ENCODE assay signal across 15 mouse cellular contexts in the genomic region with DNA sequence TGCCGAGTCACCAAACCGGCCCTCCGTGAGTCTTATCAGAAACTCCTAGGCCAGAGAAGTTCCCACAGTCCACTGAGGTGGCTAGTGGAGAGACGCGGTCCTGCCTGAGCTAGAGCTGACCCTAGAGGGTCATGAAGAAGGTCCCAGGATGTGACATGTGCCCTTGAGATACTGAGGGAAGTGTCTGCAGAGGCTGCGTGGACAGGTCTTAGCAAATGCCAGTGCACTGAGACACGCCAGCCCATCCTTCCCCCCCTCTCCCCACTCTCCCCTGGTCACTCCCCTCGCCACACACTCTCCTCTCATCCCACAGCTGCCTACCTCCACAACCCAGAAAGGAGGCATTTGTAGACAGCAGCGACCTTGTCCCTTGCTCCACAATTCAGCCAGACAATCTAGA.
DNase-seq lines count a peak whose midpoint lies in the region; ATAC-seq and TF ChIP-seq lines count a peak whose summit lies in the region.
"Had no signal": no experiment of that assay in that cellular context is flagged by ENCODE, and none has a peak within 500 bp of the region (broad histone marks: within the 10 kb centered on the region; RNA-seq: fewer than 3 reads in every experiment).

No protein-coding gene starts in this region.

- H3K79me2 ChIP-seq in heart, adult 2 months (replicated peaks; ENCODE audit: control insufficient read depth, insufficient read depth, low read length) = no peaks in the 10 kb centered on the region

- peaks cover 36% of the 10 kb centered on the region for H3K4me1 ChIP-seq in heart, adult 2 months (ENCODE audit: control insufficient read depth, insufficient read depth, low read length)
- H3K4me1 ChIP-seq in heart, embryonic 11.5 days (ENCODE audit: control insufficient read depth, insufficient read depth, low read length) = peaks cover 53% of the 10 kb centered on the region
- H3K4me1 ChIP-seq in kidney, embryonic 14.5 days (ENCODE audit: control insufficient read depth, insufficient read depth, low read length) = peaks cover 56% of the 10 kb centered on the region
- H3K4me1 ChIP-seq in lung, embryonic 16.5 days (replicated peaks; ENCODE audit: control insufficient read depth, insufficient read depth, low read length) = peaks cover 58% of the 10 kb centered on the region
- peaks cover 59% of the 10 kb centered on the region for H3K4me1 ChIP-seq in stomach, embryonic 15.5 days

- 81% methylated on average over 9 of the region's 9 CpGs for WGBS in heart, adult 2 months
- 37% methylated on average over 9 of the region's 9 CpGs for WGBS in heart, embryonic 11.5 days (ENCODE audit: insufficient replicate concordance)
- 71% methylated on average over 9 of the region's 9 CpGs for WGBS in kidney, embryonic 14.5 days
- 29% methylated on average over 9 of the region's 9 CpGs for WGBS in lung, embryonic 16.5 days
- 52% methylated on average over 9 of the region's 9 CpGs for WGBS in stomach, embryonic 15.5 days

- H3K9ac ChIP-seq in heart, adult 2 months (ENCODE audit: low read depth, low read length) = peak overlapping the region; percentile 15
- H3K9ac ChIP-seq in heart, embryonic 11.5 days (ENCODE audit: low read depth, low read length) = no peak overlapping the region
- peak overlapping the region; percentile 38; the same call in 1 of the 2 replicates for H3K9ac ChIP-seq in kidney, embryonic 14.5 days (ENCODE audit: low read depth, low read length)
- H3K9ac ChIP-seq in lung, embryonic 16.5 days (ENCODE audit: low read length) = peak overlapping the region; percentile 73
- no peak overlapping the region for H3K9ac ChIP-seq in stomach, embryonic 15.5 days
- H3K9ac ChIP-seq: forebrain, postnatal 0 days; limb, embryonic 15.5 days had no signal

- H3K36me3 ChIP-seq in heart, adult 2 months (ENCODE audit: control insufficient read depth, insufficient read depth, low read length) = peaks cover 4% of the 10 kb centered on the region; the same call in 1 of the 2 replicates
- H3K36me3 ChIP-seq in heart, embryonic 11.5 days (ENCODE audit: control insufficient read depth, insufficient read depth, low read length) = no peaks in the 10 kb centered on the region
- no peaks in the 10 kb centered on the region for H3K36me3 ChIP-seq in kidney, embryonic 14.5 days (ENCODE audit: control insufficient read depth, insufficient read depth, low read length)
- H3K36me3 ChIP-seq in lung, embryonic 16.5 days (ENCODE audit: control insufficient read depth, insufficient read depth, low read length) = no peaks in the 10 kb centered on the region
- H3K36me3 ChIP-seq in stomach, embryonic 15.5 days = no peaks in the 10 kb centered on the region
- H3K36me3 ChIP-seq: limb, embryonic 15.5 days had no signal

- H3K4me3 ChIP-seq in heart, adult 2 months = no peak overlapping the region
- H3K4me3 ChIP-seq in heart, embryonic 11.5 days (ENCODE audit: low read depth, low read length) = no peak overlapping the region
- peak overlapping the region; percentile 17; the same call in 1 of the 2 replicates for H3K4me3 ChIP-seq in kidney, embryonic 14.5 days (ENCODE audit: low read length)
- H3K4me3 ChIP-seq in lung, embryonic 16.5 days (ENCODE audit: low read length) = peak overlapping the region; percentile 56
- peak overlapping the region; percentile 43 for H3K4me3 ChIP-seq in stomach, embryonic 15.5 days (replicated peaks)

- TF ChIP-seq CTCF in heart, adult 2 months (IDR thresholded peaks at IDR 0.05) = no peak

- intact Hi-C loops in heart, adult 2 months (cut with DNase I) = loop anchor here (2.0 kb wide), 1 partner anchor 17 kb away; no protein-coding TSS in a partner anchor

- no peak for TF ChIP-seq POLR2A in heart, adult 2 months (IDR thresholded peaks at IDR 0.05; ENCODE audit: insufficient read depth, low read depth, low read length)

- TF ChIP-seq EP300 in heart, adult 2 months (IDR thresholded peaks at IDR 0.05; ENCODE audit: insufficient read depth, low read depth, low read length) = no peak

- no peak for ATAC-seq in heart, embryonic 11.5 days (replicated peaks; ENCODE audit: insufficient number of reproducible peaks, low FRiP score, low TSS enrichment)
- ATAC-seq in kidney, embryonic 14.5 days (ENCODE audit: low FRiP score, low TSS enrichment) = no peak
- no peak for ATAC-seq in lung, embryonic 16.5 days (ENCODE audit: low read depth)
- ATAC-seq in stomach, embryonic 15.5 days (ENCODE audit: insufficient read depth, low FRiP score, low read depth) = no peak
- ATAC-seq: forebrain, postnatal 0 days; inflammation-experienced regulatory T-cells, adult 6 months; Patski had no signal

- H3K27ac ChIP-seq in heart, adult 2 months = peak overlapping the region; percentile 82
- H3K27ac ChIP-seq in heart, embryonic 11.5 days (ENCODE audit: low read depth, low read length) = no peak overlapping the region
- no peak overlapping the region for H3K27ac ChIP-seq in kidney, embryonic 14.5 days (ENCODE audit: low read depth, low read length)
- H3K27ac ChIP-seq in lung, embryonic 16.5 days (ENCODE audit: low read length) = peak overlapping the region; percentile 91
- H3K27ac ChIP-seq in stomach, embryonic 15.5 days = 0 out of 2 replicates have a peak overlapping the region, but pooled peaks have one; percentile 16
- H3K27ac ChIP-seq: limb, embryonic 15.5 days had no signal

- no peak overlapping the region; the same call in 1 of the 2 replicates for H3K4me2 ChIP-seq in heart, embryonic 11.5 days
- H3K4me2 ChIP-seq in kidney, embryonic 14.5 days (replicated peaks; ENCODE audit: low read depth, low read length) = peak overlapping the region; percentile 43
- H3K4me2 ChIP-seq in lung, embryonic 16.5 days (ENCODE audit: low read depth, low read length) = peak overlapping the region; percentile 64
- peak overlapping the region; percentile 56 for H3K4me2 ChIP-seq in stomach, embryonic 15.5 days
- H3K4me2 ChIP-seq: limb, embryonic 15.5 days had no signal

- no peaks in the 10 kb centered on the region for H3K27me3 ChIP-seq in heart, adult 2 months (ENCODE audit: control insufficient read depth, insufficient read depth, low read length)
- H3K27me3 ChIP-seq in heart, embryonic 11.5 days (ENCODE audit: control insufficient read depth, insufficient read depth, low read length) = peaks cover 38% of the 10 kb centered on the region
- no peaks in the 10 kb centered on the region for H3K27me3 ChIP-seq in kidney, embryonic 14.5 days (ENCODE audit: control insufficient read depth, insufficient read depth, low read length)
- no peaks in the 10 kb centered on the region for H3K27me3 ChIP-seq in lung, embryonic 16.5 days (ENCODE audit: control insufficient read depth, insufficient read depth, low read depth, low read length)
- H3K27me3 ChIP-seq in stomach, embryonic 15.5 days (replicated peaks) = no peaks in the 10 kb centered on the region
- H3K27me3 ChIP-seq: limb, embryonic 15.5 days; Patski had no signal

- H3K9me3 ChIP-seq in heart, embryonic 11.5 days (replicated peaks; ENCODE audit: control insufficient read depth, low read length) = no peaks in the 10 kb centered on the region
- H3K9me3 ChIP-seq in kidney, embryonic 14.5 days (ENCODE audit: control insufficient read depth, low read length) = no peaks in the 10 kb centered on the region
- no peaks in the 10 kb centered on the region for H3K9me3 ChIP-seq in lung, embryonic 16.5 days (ENCODE audit: control insufficient read depth, low read length)
- no peaks in the 10 kb centered on the region for H3K9me3 ChIP-seq in stomach, embryonic 15.5 days
- H3K9me3 ChIP-seq: limb, embryonic 15.5 days had no signal

- no peak for DNase-seq in heart, adult 2 months
- DNase-seq in kidney, postnatal 14 days = no peak
- no peak for DNase-seq in lung, postnatal 14 days
- no peak for DNase-seq in MN1 (ENCODE audit: low spot score)
- DNase-seq: cerebellum, adult 11 months; forebrain, postnatal 0 days; midbrain, embryonic 14.5 days; thymus, adult 18-20 months had no signal

Comparison
In these comparisons a context has a peak if more than half of its experiments do, and no peak if none do; other contexts are left out.
1. H3K27ac ChIP-seq: peak in heart, adult 2 months (single experiment), lung, embryonic 16.5 days (single experiment) and stomach, embryonic 15.5 days (single experiment); none in heart, embryonic 11.5 days (single experiment) and kidney, embryonic 14.5 days (single experiment).
2. H3K9ac ChIP-seq: peak in heart, adult 2 months (single experiment), kidney, embryonic 14.5 days (single experiment) and lung, embryonic 16.5 days (single experiment); none in heart, embryonic 11.5 days (single experiment) and stomach, embryonic 15.5 days (single experiment).
3. H3K4me3 ChIP-seq: peak in kidney, embryonic 14.5 days (single experiment), lung, embryonic 16.5 days (single experiment) and stomach, embryonic 15.5 days (single experiment); none in heart, adult 2 months (single experiment) and heart, embryonic 11.5 days (single experiment).